Mouse (Mus musculus): ENCODE results near the gene Tbx4.

Gene Tbx4

DNA sequence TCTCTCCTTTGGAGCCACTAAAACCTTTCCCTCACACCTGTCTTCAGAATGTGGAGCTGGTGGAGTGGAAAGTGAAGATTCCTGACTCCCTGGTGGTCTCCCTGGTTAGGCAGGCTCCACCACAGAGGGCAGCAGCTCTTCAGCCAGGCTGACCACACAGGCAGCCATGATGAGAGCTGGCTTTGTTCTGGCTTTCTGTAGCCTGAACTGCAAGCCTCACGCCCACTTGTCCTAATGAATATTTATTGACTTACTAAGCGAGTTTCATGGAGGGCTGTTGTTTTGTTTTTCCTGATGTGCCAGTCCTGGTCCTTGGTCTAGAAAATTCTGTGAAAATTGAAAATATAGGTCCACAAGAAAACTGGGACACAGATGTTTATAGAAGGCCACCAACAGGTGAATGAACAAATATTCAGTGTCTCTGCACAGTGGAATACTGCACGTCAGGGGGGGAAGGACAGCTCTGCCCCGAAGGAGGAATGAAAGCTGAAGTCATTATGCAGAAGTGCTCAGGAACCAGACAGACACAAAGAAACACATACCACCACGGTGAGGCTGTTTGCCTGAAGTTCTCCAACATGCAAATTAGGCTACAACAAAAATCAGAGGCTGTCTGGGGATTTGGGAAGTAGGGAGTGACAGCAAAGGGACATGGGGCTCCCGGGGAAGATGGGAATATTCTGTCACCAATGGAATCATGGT, 28.1 kb upstream of the Tbx4 start:
- no peak for DNase-seq (ENCODE audit: low spot score)

- DNase-seq (ENCODE audit: low spot score) = no peak
Observed at GRCm38 (mm10) chr11:85864363-85864762, 21.9 kb upstream of the Tbx4 start.

DNA sequence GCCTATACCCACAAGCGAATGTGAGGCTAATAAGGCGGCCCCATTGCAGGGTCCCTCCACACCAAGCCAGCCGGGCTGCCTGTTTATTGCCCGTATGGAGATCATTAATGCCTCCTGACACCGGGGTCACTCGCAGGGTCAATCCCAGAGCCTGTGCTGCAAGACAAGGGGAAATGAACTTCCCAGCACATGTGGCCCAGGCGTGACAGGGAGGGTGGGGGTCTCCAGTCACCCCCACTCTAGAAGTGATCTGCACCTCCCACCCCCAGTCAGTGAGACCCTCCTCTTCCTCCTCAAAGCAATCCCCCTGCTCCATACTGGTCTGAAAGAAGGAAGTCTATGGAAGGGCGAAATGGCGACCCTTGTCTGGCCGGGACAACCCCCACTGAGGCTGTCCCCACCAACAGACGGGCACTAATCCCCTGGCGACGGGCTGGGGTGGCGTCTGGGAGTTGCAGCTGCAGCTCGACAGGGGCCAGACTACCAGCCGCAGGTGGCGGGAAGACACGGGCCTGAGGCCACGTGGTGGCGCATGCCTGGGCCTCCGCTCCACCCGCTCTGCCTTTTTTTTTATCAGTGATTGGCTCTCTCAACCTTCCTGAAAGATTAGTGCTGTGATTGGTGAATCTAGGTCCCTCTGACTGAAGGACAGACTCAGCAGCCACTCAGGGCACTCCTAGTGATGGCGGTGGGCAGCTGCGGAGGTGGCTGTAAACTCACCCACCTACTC, 10.0 kb upstream of the Tbx4 start:
- DNase-seq (ENCODE audit: low spot score) = no peak

- DNase-seq (ENCODE audit: low spot score) = no peak
Observed at GRCm38 (mm10) chr11:85884498-85884897, 1.7 kb upstream of the Tbx4 start.

DNA sequence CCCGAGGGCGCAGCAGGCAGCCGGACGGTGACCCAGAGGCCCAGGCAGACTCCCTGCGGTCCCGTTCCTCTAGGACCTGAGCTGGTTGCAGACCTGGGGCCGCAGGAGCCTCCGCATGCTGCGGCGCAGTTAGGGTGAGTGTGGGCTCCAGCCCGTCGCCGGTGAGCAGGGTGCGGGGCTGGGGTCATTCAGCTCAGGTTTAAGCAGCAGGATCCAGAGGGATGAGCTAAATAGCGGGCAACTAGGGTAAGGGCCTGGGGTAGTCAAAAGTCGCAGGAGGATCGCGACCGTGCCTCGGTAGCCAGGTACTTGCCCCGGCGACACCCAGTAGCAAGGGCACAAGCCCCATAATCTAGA, 185 bp downstream of the Tbx4 start:
- no peak for DNase-seq (ENCODE audit: low spot score)

DNA sequence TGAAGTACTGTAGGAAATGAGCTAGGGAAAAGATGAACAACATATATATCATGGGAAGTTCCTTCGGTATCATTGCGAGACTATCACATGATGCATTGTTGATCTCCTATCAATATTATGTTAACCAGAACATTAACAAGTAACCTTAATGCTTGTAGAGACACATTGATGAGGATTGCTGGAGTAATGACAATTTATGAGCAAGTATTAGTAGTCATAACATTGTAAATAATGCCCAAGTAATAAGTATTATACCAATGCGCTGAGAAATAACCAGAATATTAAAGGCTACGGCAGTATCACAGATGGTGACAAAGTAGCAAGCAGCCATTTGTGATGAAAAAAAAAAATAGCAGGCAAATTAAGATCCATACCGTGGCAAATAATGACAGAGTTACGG, 1.1 kb downstream of the Tbx4 start:
- no peak for DNase-seq (ENCODE audit: low spot score)

- DNase-seq (ENCODE audit: low spot score) = no peak
Observed at GRCm38 (mm10) chr11:85887801-85888450, 1.7 kb downstream of the Tbx4 start.

DNA sequence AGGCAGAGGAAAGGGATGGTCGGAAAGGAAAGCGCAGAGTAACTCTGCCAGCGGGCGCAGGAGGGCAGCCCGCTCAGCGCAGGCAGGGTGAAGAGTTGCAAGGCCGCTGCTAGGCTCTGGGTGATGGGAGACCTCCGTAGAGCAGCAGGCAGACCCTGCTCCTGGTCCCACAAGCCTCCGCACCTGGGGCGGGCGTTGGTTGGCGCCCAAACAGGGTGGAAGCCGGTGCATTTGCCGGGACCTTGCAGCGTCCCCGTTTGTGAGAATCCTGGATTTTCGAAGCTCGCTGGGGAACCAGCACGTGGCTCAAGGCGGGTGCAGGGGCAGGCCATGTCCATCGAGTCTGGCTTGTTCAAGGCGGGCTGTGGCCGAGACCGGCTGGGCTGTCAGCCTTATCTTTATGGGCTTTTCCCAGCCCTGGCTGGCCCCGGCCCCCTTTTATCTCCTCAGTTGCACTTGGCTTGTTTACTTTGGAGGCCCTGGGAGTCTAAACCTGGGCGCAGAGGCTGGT, 2.3 kb downstream of the Tbx4 start:
- no peak for DNase-seq (ENCODE audit: low spot score)

- DNase-seq (ENCODE audit: low spot score) = no peak
Observed at GRCm38 (mm10) chr11:85889056-85889729, 3.0 kb downstream of the Tbx4 start.

DNA sequence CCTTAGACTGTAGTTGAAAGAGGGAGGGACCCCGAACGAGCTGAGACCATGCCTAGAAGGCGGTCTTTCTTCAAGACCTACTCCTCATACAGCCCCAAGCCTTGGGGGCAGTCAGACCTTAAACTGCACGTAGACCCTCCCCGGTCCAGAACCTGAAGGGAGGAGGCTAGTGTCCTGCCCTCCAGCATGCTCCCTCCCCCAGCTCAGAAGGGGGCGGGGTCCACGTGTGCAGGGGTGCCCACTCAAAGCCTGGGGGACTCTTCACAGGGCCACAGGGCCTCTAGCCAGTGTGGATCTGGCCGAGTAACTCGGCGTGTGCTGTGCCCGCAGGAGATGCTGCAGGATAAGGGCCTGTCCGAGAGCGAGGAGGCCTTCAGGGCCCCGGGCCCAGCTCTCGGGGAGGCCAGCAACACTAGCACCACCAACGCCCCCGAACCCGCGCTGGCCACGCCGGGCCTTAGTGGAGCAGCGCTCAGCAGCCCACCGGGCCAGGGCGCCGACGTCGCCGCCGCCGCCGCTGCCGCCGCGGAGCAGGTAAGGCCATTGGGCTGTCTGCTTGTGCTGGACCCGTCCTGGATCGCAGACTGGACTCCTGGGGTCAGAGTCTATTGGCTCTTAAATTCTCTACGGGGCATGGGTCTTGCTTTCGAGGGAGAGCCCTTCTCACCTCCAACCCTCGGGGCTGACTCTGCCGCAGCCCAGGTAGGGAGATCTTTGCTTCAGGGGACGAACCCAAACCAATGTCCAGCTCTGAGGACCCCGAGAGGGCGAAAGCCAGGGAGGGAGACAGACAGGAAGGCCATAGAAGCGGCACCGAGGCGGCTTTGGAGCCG, 3.7 kb downstream of the Tbx4 start:
- DNase-seq (ENCODE audit: low spot score) = no peak

GRCm38 (mm10) chr11:85890563-85890845, 4.3 kb downstream of the Tbx4 start:
- DNase-seq (ENCODE audit: low spot score) = no peak

- DNase-seq (ENCODE audit: low spot score) = no peak
Observed at GRCm38 (mm10) chr11:85891010-85891691, 4.9 kb downstream of the Tbx4 start.

DNA sequence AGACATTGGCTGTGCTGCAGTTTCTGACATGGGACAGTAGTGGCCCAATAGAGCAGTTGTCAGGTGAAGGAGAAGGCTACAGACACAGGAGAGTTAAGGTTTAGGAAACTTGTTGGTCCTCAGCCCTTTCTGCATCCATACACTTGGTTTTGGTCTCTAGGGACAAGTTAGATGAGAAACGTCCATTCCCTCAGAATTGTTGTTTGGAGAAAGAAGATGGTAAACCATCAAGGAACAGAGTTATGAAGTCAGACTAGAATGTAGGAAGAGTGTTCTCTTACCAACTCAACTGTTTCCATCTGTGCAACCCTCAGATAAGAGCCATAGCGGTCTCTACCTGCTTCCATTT, 5.4 kb downstream of the Tbx4 start:
- no peak for DNase-seq (ENCODE audit: low spot score)

DNA sequence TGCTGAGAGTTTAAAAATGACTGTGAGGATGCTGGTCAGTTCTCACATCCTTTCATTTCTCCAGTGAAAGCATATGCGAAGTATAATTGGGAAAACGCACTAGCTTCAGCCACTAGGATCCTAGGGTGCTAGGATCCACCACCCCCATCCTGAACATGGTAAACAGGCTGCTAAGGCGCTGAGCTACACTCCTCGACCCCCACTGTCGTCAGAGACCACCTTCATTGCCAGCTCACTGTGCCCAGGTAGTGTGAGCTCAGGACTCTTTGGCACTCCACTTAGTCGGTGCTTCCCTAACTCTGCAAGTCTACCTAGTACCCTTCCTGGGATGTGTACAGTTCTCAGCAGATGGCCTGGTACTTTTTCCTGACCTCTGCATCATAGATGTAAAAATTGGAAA, 6.5 kb downstream of the Tbx4 start:
- no peak for DNase-seq (ENCODE audit: low spot score)

DNA sequence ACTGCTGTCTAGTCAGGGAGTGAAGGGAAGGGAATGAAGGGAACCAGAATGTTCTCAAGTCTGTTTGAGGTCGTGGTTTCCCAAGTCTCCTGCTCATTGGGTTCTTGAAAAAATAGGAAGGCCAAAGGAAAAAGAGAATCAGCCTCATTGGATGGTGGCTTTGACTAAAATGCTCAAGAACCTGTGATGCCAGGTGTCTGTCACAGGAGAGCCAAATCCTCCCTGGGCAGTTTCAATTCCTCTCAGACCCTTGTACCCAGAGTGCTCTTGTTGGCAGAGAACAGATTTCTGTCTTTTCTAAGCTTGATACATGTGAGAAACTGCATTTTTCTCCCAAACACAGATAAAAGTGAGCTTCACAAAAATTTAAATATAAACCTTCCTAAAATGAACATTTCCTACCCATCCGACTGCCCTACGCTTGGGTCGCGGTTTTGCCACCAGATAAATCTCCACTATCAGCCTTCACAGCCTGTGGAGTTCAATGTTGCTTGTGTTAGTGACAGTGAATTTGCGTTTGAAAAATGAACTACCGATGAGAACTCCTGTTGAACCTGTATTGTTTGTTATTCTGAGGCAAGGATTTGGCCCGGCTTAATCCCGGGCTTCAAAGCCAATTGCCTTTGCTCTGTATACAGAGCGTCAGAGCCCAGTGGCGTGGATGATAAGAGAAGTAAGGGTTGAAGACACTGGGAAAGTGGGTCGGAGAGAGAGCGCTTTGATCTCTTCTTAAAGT, 7.3 kb downstream of the Tbx4 start:
- no peak for DNase-seq (ENCODE audit: low spot score)

DNA sequence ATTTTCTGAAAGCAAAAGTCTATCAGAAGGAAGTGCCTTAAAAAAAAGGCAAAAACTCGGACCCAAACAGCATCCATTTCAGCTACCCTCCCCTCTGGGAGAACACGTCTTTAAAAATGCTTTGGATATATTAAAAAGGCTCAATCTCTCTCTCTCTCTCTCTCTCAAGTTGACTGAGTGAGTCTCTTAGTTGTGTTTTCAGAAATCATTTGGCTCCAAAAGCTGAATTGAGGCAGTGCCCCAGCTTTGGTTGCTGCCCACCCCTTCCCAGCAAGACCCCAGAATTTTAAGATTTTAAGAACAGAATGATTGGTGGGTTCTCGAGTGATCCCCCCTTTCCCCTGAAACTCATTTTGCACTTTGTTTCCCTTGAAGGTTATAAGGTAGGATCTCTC, 7.9 kb downstream of the Tbx4 start:
- no peak for DNase-seq (ENCODE audit: low spot score)

GRCm38 (mm10) chr11:85894731-85895545, 8.7 kb downstream of the Tbx4 start:
- no peak for DNase-seq (ENCODE audit: low spot score)

GRCm38 (mm10) chr11:85896335-85896985, 10.2 kb downstream of the Tbx4 start:
- DNase-seq (ENCODE audit: low spot score) = no peak

DNA sequence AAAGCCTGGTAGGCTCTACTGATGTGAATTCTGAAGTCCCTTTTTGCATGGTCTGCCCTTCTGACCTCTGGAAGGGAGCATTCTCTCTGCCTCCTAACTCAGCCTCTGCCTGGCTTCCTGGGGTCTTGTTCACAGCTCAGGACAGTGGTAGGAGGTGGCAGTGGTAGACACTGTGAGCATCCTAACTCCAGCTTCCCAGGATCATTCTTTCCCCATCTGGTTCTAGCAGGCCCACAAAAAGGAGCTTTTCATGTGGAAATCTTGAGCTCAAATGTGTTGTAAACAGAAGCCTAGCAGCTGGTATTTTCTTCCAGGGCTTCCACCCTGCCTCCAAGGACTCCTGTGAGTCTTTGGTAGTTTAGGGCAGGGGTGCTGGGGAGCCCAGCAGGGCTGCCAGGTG, 14.1 kb downstream of the Tbx4 start:
- DNase-seq (ENCODE audit: low spot score) = no peak

Data from ovary, adult 18-20 months (tissue).